Mouse (Mus musculus) liver, embryonic 14.5 days (tissue): ENCODE measurements at regions not wholly inside any gene's neighbourhood (a gene's known extent, or its start where the extent isn't known, plus 50 kb on each side); places are given as distances from the start of the nearest gene placed in this dataset.
A peak's percentile ranks its signal among the peaks of the same experiment; 100 is the strongest.

ENCODE experiments used
- ATAC-seq: fragments of 200-750 bp; cut with Nextera tagmentation; 2 replicates; pipeline ENCODE4 v1.8.0; 2017; ENCODE audit warnings: moderate number of reproducible peaks, mild to moderate bottlenecking, moderate library complexity; ENCODE audit not compliant: insufficient read depth
- DNase-seq, 3 experiments: peaks; one replicate each; pipeline ENCODE4 v3.0.0-alpha.2; 2012 to 2013; ENCODE audit warnings: low read depth in 3 of 3, low spot score in 3 of 3
- H3K27ac ChIP-seq: fragments of 300-500 bp; sonication (generic); 2 replicates; pipeline ENCODE4 v1.5.1; 2014; ENCODE audit warnings: moderate library complexity, mild to moderate bottlenecking, control low read depth, inconsistent platforms
- H3K27me3 ChIP-seq: fragments of 300-500 bp; sonication (generic); 2 replicates; pipeline ENCODE4 v1.6.1; 2014; ENCODE audit warnings: mild to moderate bottlenecking, low read length, moderate library complexity; ENCODE audit not compliant: control insufficient read depth, insufficient read depth
- H3K36me3 ChIP-seq: fragments of 300-500 bp; sonication (generic); replicated peaks from 2 replicates; pipeline ENCODE4 v1.6.1; 2014; ENCODE audit warnings: low read depth; ENCODE audit not compliant: control insufficient read depth, insufficient read depth
- H3K4me1 ChIP-seq, 2 experiments: fragments of 200-500 bp in 1 of 2; fragments of 300-500 bp in 1 of 2; sonication (generic) in 1 of 2; replicated peaks; 2 replicates each; pipeline ENCODE4 v1.6.1; 2012 to 2014; ENCODE audit warnings: antibody characterized with exemption in 1 of 2, inconsistent platforms in 1 of 2, low read length in 1 of 2; ENCODE audit not compliant: control insufficient read depth in 2 of 2, insufficient read depth in 2 of 2
- H3K4me2 ChIP-seq: fragments of 300-500 bp; sonication (generic); 2 replicates; pipeline ENCODE4 v1.6.1; 2014; ENCODE audit warnings: low read depth, mild to moderate bottlenecking, control low read depth, moderate library complexity
- H3K4me3 ChIP-seq, 2 experiments: fragments of 200-500 bp in 1 of 2; fragments of 300-500 bp in 1 of 2; sonication (generic) in 1 of 2; 2 replicates each; pipeline ENCODE4 v1.5.1; 2012 to 2014; ENCODE audit warnings: low read depth in 2 of 2, low read length in 2 of 2, mild to moderate bottlenecking in 2 of 2, control low read depth in 1 of 2, inconsistent platforms in 1 of 2, moderate library complexity in 1 of 2; ENCODE audit not compliant: insufficient read depth in 1 of 2
- H3K9ac ChIP-seq: fragments of 300-500 bp; sonication (generic); replicated peaks from 2 replicates; pipeline ENCODE4 v1.6.1; 2014; ENCODE audit warnings: mild to moderate bottlenecking, control low read depth, moderate library complexity
- H3K9me3 ChIP-seq: fragments of 300-500 bp; sonication (generic); 2 replicates; pipeline ENCODE4 v1.6.1; 2016; ENCODE audit warnings: low read length, mixed read lengths; ENCODE audit not compliant: control insufficient read depth
- CTCF ChIP-seq: IDR thresholded peaks from 2 replicates; pipeline ENCODE4 v1.5.1; 2016; ENCODE audit warnings: antibody characterized with exemption, low read depth, control low read depth
- EP300 ChIP-seq: IDR thresholded peaks from 2 replicates; pipeline ENCODE4 v1.6.1; 2016; ENCODE audit warnings: antibody characterized with exemption, low read depth
- WGBS: fragments of 180-500 bp; shearing (Covaris S2); extraction: QIAGEN DNeasy Blood & Tissue Kit; methylation state at CpG from one replicate; pipeline ENCODE4 v1.1.7; 2014; ENCODE audit not compliant: insufficient replicate concordance; 5-methylcytosine and 5-hydroxymethylcytosine counted together

DNA sequence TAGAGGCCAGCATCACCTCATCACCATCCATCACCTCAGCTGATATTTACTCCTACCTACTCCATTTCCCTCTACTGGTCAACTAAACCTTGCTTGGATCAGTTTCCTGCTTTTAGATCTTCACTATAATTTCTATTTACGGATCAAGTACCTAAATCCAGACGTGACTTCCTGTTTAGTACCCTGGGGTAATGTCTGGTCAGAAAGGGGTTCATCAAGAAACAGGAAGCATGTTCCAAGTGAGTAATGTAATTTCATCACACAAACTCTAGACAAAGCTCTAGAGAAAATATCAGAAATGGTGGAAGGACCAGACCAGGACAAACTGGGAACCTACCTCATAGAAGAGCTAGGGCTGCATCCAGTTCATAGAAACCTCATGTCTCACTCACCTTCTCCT, 250.2 kb upstream of the Sash1 start:
- H3K27ac ChIP-seq: no peak overlapping the region
- no peak overlapping the region for H3K4me2 ChIP-seq
- no peaks in the 10 kb centered on the region for H3K27me3 ChIP-seq
- DNase-seq (no peak), ATAC-seq (no peak)
- H3K9ac ChIP-seq: no peak overlapping the region
- WGBS: 17% methylated on average over 2 of the region's 2 CpGs
- no peaks in the 10 kb centered on the region for H3K36me3 ChIP-seq
- no peaks in the 10 kb centered on the region for H3K4me1 ChIP-seq
- TF ChIP-seq EP300: no peak
- no peak for TF ChIP-seq CTCF
- no peak overlapping the region for H3K4me3 ChIP-seq
- no peaks in the 10 kb centered on the region for H3K9me3 ChIP-seq

DNA sequence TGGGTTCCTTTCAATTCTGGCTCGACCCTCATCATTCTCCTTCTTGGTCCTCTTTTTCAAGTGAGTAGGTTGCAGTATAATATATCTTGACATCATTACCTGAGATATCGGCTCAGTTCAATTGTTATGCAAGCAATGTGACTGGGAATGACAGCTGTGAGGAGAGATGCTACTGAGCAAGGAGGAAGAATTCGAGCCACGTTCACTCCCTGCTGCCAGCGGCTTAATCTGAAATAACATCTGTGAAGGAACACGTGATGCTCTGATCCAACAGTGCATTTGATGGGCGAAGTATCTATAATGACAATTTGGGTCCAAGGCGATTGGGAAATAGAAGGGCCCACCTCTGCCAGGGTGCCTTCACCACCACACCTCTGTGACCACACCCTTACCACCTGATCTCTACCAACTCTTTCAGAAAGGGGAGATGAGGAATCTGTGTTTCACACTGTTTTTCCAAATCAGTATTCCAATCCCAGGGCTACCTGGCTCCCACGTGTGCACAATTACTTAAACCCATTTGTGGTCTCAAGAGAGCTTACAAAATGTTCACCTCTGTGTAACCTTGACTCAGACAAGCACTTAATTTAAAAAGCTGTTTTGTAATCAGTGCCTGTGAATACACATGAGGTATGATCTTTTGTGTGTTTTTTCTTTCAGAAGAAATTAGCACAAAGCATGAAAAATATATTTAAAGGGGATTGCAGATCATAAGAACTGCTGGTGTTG, 248.6 kb upstream of the Sash1 start:
- DNase-seq: no peak
- Histone ChIP-seq H3K9me3 (no peaks in the 10 kb centered on the region), H3K27me3 (no peaks in the 10 kb centered on the region), H3K27ac (no peak overlapping the region), H3K36me3 (no peaks in the 10 kb centered on the region), H3K4me3 (no peak overlapping the region), H3K4me1 (no peaks in the 10 kb centered on the region), H3K9ac (no peak overlapping the region), H3K4me2 (no peak overlapping the region)
- TF ChIP-seq CTCF (no peak), EP300 (no peak)
- 52% methylated on average over 9 of the region's 9 CpGs for WGBS
- no peak for ATAC-seq

DNA sequence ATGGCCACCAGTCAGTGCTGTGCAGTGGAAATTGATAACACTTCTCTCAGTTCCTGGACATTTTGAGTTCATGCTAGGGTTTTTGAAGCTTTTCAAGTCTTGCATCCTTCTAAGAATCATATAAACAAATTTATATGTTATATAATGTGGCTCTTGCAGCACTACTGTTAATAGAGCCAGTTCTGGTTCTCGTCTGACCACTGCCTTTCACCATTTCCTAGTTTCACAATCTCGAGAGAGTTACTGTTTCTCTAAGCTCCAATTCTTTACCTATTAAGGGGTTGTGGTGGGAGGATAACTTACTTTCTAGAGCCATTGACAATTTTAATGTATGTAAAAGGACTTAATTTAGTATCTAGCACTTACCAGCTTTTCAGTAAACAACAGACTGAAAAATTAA, 244.2 kb upstream of the Sash1 start:
- H3K9me3 ChIP-seq: no peaks in the 10 kb centered on the region
- no peaks in the 10 kb centered on the region for H3K27me3 ChIP-seq
- WGBS: 31% methylated on average over 2 of the region's 2 CpGs
- no peak overlapping the region for H3K4me3 ChIP-seq
- ATAC-seq (no peak), DNase-seq (no peak)
- TF ChIP-seq EP300 (no peak), CTCF (no peak)
- H3K4me1 ChIP-seq: no peaks in the 10 kb centered on the region
- H3K9ac ChIP-seq: no peak overlapping the region
- no peaks in the 10 kb centered on the region for H3K36me3 ChIP-seq
- H3K27ac ChIP-seq: no peak overlapping the region
- no peak overlapping the region for H3K4me2 ChIP-seq

DNA sequence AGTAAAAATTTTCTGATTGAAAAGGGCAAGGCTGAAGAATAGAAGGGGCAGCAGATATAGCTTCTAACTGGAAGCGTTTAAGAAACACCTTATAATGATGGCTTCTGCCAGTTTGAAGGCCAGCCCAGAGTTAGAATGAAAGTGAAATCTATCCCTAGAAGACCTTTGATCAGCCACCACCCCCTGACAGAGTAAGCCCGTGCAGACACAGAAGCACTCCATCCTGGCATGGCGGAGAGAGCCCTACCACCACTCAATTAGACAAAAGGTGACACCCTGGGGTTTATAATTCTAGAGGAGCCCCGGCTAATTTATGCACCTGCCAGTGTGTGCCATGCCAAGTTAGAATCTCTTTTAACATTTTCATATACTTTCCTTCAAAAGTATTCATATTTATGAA, 233.4 kb upstream of the Sash1 start:
- DNase-seq (no peak), ATAC-seq (no peak)
- H3K27ac ChIP-seq: no peak overlapping the region
- H3K27me3 ChIP-seq: no peaks in the 10 kb centered on the region
- no peak overlapping the region for H3K9ac ChIP-seq
- no peaks in the 10 kb centered on the region for H3K4me1 ChIP-seq
- no peaks in the 10 kb centered on the region for H3K36me3 ChIP-seq
- no peaks in the 10 kb centered on the region for H3K9me3 ChIP-seq
- no peak overlapping the region for H3K4me3 ChIP-seq
- no peak overlapping the region for H3K4me2 ChIP-seq
- TF ChIP-seq CTCF: no peak
- TF ChIP-seq EP300: no peak
- WGBS: 49% methylated on average over 4 of the region's 4 CpGs

DNA sequence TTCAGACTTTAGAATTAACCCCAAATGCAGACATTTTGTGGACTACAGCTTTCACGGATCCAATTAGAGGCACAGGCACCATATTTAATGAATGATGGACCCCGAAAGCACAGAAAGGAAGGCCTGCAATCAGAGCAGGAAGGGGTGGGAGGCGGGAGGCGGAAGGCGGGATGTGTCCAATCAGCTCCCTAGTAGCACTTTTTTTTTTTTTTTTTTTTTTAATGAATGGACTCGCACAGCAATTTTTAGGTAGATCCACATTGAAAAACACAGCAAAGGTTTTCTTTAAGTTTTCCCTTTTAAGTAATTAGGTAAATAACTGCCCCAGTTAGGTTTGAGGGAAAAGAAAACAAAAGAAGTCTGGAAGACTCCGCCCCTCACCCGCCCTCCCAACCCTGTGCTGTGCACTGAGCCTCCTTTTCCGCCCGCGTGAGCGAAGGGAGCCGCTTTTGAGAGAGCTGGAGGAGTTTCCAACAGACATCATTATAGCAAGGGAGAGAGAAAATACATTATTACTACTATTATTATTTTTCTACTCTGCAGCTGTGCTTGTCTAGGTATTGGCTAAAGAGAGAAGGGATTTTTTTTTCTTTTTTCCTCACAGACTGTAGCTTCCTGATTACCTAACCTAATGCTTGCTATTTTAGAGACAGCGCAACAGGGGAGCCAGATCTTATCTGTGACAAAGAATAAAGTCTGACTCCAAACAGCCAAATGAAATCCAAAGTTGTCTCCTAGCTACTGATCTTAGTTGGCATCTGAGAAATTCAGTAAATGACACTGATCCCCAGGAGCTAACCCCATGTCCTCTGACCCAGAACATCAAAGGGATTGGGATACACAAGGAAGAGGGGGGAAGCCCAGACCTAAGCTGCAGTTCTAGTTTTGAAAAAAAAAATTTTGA, 232.0 kb upstream of the Sash1 start:
- DNase-seq: no peak
- H3K27ac ChIP-seq: no peak overlapping the region
- H3K4me2 ChIP-seq: peak overlapping the region; percentile 40
- H3K36me3 ChIP-seq: no peaks in the 10 kb centered on the region
- H3K9ac ChIP-seq: no peak overlapping the region
- no peak for ATAC-seq
- no peaks in the 10 kb centered on the region for H3K9me3 ChIP-seq
- H3K4me1 ChIP-seq: no peaks in the 10 kb centered on the region
- no peaks in the 10 kb centered on the region for H3K27me3 ChIP-seq
- TF ChIP-seq CTCF (no peak), EP300 (no peak)
- H3K4me3 ChIP-seq: no peak overlapping the region
- 23% methylated on average over 14 of the region's 14 CpGs for WGBS
